Mouse (Mus musculus) c-Kit-positive CD71-negative TER-119-negative erythroid progenitor cells, embryonic 14.5 days (primary cell): ENCODE measurements at regions not wholly inside any gene's neighbourhood (a gene's known extent, or its start where the extent isn't known, plus 50 kb on each side); places are given as distances from the start of the nearest gene placed in this dataset.

ENCODE experiments used
- DNase-seq: peaks from one replicate; pipeline ENCODE4 v3.0.0-alpha.2; 2013; ENCODE audit warnings: low read depth

GRCm38 (mm10) chr7:71873817-71874216, 432.6 kb downstream of the Mctp2 start:
- DNase-seq: no peak

GRCm38 (mm10) chr7:71872912-71873311, 433.5 kb downstream of the Mctp2 start:
- DNase-seq: no peak

- peak; percentile 28 for DNase-seq
These were observed 439.3 kb downstream of the Mctp2 start for GRCm38 (mm10) chr7:71867090-71867489.

GRCm38 (mm10) chr7:71865371-71866166, 440.8 kb downstream of the Mctp2 start:
- DNase-seq: no peak

- no peak for DNase-seq
These were observed 453.5 kb downstream of the Mctp2 start for GRCm38 (mm10) chr7:71852864-71853263.

- DNase-seq: no peak
These were observed 457.2 kb downstream of the Mctp2 start for GRCm38 (mm10) chr7:71849174-71849573.

GRCm38 (mm10) chr7:71837845-71838244, 468.6 kb downstream of the Mctp2 start:
- no peak for DNase-seq

GRCm38 (mm10) chr7:71831790-71832525, 474.4 kb downstream of the Mctp2 start:
- DNase-seq: peak; percentile 14

GRCm38 (mm10) chr7:71829567-71829966, 476.8 kb downstream of the Mctp2 start:
- no peak for DNase-seq

GRCm38 (mm10) chr7:71816138-71816537, 464.9 kb upstream of the Gm10295 start:
- no peak for DNase-seq

GRCm38 (mm10) chr7:71794201-71794600, 442.9 kb upstream of the Gm10295 start:
- DNase-seq: no peak

- no peak for DNase-seq
These were observed 437.1 kb upstream of the Gm10295 start for GRCm38 (mm10) chr7:71788401-71788800.

GRCm38 (mm10) chr7:71782496-71782895, 431.2 kb upstream of the Gm10295 start:
- no peak for DNase-seq

GRCm38 (mm10) chr7:71749886-71750285, 398.6 kb upstream of the Gm10295 start:
- no peak for DNase-seq

GRCm38 (mm10) chr7:71746118-71746897, 395.0 kb upstream of the Gm10295 start:
- no peak for DNase-seq

- DNase-seq: no peak
These were observed 377.2 kb upstream of the Gm10295 start for GRCm38 (mm10) chr7:71728509-71728908.

GRCm38 (mm10) chr7:71708209-71708608, 356.9 kb upstream of the Gm10295 start:
- no peak for DNase-seq

GRCm38 (mm10) chr7:71706201-71706600, 354.9 kb upstream of the Gm10295 start:
- DNase-seq: no peak

- DNase-seq: peak; percentile 6
These were observed 354.3 kb upstream of the Gm10295 start for GRCm38 (mm10) chr7:71705426-71706050.

- no peak for DNase-seq
These were observed 353.5 kb upstream of the Gm10295 start for GRCm38 (mm10) chr7:71704661-71705240.
